In the genomic region with DNA sequence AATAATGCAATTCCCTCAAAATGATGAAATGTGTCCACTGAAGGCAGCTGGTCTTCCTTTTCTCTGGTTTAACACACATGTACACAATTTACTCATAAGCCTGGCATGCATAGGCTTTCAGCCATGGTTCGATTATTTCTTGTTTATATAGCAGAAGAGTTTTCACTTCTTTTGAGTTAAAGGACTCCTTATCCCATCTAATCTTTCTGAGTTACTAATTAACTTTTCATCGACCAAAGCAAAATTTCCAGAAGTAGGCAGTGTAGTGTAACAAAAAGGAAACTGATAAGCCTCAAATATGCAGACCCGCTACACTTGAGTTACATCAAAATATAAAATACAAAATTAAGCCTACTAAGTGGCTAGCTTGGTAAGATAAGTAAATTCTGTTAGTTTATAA, we compare ENCODE assay signal across 14 mouse cellular contexts.
"Had no signal": no experiment of that assay in that cellular context is flagged by ENCODE, and none has a peak within 500 bp of the region (broad histone marks: within the 10 kb centered on the region; RNA-seq: fewer than 3 reads in every experiment).

No protein-coding gene starts in this region.

- ATAC-seq: midbrain, embryonic 16.5 days had no signal

- H3K4me1 ChIP-seq: limb, embryonic 15.5 days; liver, embryonic 15.5 days; midbrain, embryonic 12.5 days; neural tube, embryonic 13.5 days had no signal

- DNase-seq: kidney, adult 18-20 months; kidney, postnatal 10 days; layer of hippocampus, postnatal 36 days; lung, embryonic 14.5 days; lung, postnatal 14 days; retina, postnatal 1 day; right cerebral cortex, postnatal 4 days; spleen, adult 18-20 months; thymus, postnatal 4 days had no signal

- H3K4me2 ChIP-seq: limb, embryonic 15.5 days; liver, embryonic 15.5 days; lung, embryonic 14.5 days; midbrain, embryonic 12.5 days; neural tube, embryonic 13.5 days had no signal

- H3K9ac ChIP-seq: limb, embryonic 15.5 days; liver, embryonic 15.5 days; lung, embryonic 14.5 days; midbrain, embryonic 12.5 days; neural tube, embryonic 13.5 days had no signal

- H3K27me3 ChIP-seq: limb, embryonic 15.5 days; liver, embryonic 15.5 days; midbrain, embryonic 12.5 days; neural tube, embryonic 13.5 days had no signal

- H3K4me3 ChIP-seq: limb, embryonic 15.5 days; liver, embryonic 15.5 days; midbrain, embryonic 12.5 days; neural tube, embryonic 13.5 days had no signal

- H3K9me3 ChIP-seq: limb, embryonic 15.5 days; liver, embryonic 15.5 days; midbrain, embryonic 12.5 days; neural tube, embryonic 13.5 days had no signal

- H3K36me3 ChIP-seq: limb, embryonic 15.5 days; liver, embryonic 15.5 days; midbrain, embryonic 12.5 days; neural tube, embryonic 13.5 days had no signal

- H3K27ac ChIP-seq: limb, embryonic 15.5 days; liver, embryonic 15.5 days; midbrain, embryonic 12.5 days; neural tube, embryonic 13.5 days had no signal
